Mouse (Mus musculus) left cerebral cortex, adult 18-20 months (tissue): ENCODE data around the gene Acsbg1. TPM values are rescaled to one million over a fixed set of nuclear protein-coding genes. Genes with fewer than 3 reads are reported as not detected.

Source experiments
- DNase-seq, 2 experiments: peaks; one replicate each; pipeline ENCODE4 v3.0.0; 2021 to 2022; ENCODE audit warnings: low spot score in 2 of 2, mixed read lengths in 1 of 2
- microRNA-seq, 2 experiments: library from miRNA; unstranded; fragments of <30 nt; microRNA quantifications; one replicate each; pipeline ENCODE4 v1.2.0; 2021
- total RNA-seq, 2 experiments: library from RNA; stranded (reverse); gene quantifications; 2 replicates each; pipeline ENCODE4 v1.2.3; 2021

Acsbg1 gene
- total RNA-seq, 2 experiments from 2014 or later = 109 to 126 TPM

DNA sequence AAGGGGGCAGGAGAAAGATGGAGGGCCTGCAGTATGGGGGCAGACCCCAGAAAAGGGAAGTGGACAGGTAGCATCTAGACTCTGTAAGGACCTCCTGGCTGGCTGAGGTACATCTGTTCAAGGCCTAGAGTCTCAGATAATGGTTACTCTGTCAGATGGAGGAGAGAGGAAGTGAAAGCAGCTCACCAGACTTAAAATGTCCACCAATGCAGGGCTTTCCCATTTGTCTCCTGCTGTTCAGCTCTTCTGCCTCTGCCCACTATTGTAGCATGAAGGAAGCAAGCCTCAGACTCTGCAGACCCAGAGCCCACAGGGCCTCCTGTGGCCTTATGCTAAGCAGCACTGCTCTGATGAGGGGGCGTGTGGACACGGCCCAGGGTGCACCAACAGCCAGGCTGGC, 106.6 kb downstream of the Acsbg1 start:
- DNase-seq = peak in 1 of 2 experiments; percentile 32

Small RNAs within 50 kb of the gene (microRNA-seq; reads per million reads assigned to microRNA genes)
- 0.85 to 0.99 reads per million in 2 experiments for gene Mir5710

Other genes starting within 250 kb of the Acsbg1 start
- gene Dmxl2, start 160.2 kb downstream of the Acsbg1 start, total RNA-seq = 100 to 1,000 TPM; 198 to 199 TPM
- not detected for gene Sh2d7, start 122.9 kb downstream of the Acsbg1 start, total RNA-seq
- gene Cib2, start 101.7 kb downstream of the Acsbg1 start, total RNA-seq = 10 to 100 TPM; 28.1 to 28.4 TPM
- 100 to 1,000 TPM; 194 to 212 TPM for gene Idh3a, start 75.5 kb downstream of the Acsbg1 start, total RNA-seq
- gene Dnaja4, start 37.0 kb upstream of the Acsbg1 start, total RNA-seq = 10 to 100 TPM; 49.6 to 51.2 TPM
- gene Wdr61, start 72.6 kb upstream of the Acsbg1 start, total RNA-seq = 10 to 100 TPM; 58.9 to 60.0 TPM
- 1 to 10 TPM; 1.8 to 4.8 TPM for gene Crabp1, start 102.9 kb upstream of the Acsbg1 start, total RNA-seq
- 10 to 100 TPM; 48.4 to 53.5 TPM for gene Ireb2, start 201.9 kb upstream of the Acsbg1 start, total RNA-seq